Mouse (Mus musculus): ENCODE measurements at regions not wholly inside any gene's neighbourhood (a gene's known extent, or its start where the extent isn't known, plus 50 kb on each side); places are given as distances from the start of the nearest gene placed in this dataset.
A peak's percentile ranks its signal among the peaks of the same experiment; 100 is the strongest.

DNA sequence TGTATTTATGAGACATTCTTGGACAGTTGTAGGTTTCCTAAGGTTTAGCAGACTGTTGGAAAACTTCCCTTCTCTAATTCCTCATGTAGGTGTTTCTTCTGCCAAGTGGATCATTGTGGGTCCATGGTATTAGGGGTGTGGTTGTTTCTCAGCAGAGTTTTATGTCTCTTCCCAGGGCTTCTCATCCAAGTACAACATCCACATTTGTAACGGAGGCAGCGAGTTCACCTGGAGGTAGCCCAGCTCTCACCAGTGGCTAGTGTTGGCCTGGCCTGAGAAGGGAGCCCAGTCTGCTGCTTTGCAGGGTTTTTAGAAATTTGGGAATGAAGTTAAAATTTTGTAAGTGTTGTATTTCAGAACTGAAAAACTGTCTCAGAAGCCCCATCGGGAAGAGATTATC, 122.4 kb downstream of the Wnt5a start:
- DNase-seq: peak; percentile 20

DNA sequence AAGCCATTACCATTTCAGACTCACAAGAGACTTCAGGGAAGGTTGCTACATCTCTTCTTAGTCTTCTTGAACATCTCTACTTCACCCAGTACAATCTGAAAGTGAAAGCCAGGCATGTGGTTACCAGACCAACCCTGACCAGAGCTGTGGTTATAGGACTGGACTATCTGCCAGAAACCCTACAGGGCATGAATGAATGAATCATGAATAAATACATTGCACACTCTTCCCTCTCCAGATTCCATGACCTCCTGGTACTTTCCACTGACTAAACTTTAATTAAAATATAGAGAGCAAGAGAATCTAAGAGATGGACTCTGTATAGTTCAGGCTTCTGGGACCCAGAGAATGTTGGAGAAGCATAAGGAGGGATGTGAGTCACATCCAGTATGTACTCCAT, 130.6 kb downstream of the Wnt5a start:
- no peak for DNase-seq

DNA sequence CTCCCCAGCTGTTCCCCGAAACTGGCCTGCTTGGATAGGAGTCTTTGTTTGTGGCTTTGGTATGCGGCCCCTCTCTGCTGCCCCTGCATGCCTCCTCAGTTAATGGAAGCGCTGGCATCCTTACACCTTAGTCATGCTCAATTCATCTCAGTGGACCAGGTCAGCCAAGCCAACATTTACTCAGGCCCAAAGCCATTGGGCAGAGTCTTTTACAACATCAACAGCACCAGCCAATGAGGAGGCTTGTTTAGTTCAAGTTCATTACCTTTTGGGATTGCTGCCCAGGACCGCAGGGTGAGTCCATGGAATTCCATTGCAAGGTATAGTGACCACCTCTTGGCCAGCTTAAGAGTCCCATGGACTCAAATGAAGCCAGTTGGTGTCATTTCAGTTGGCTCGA, 134.5 kb downstream of the Wnt5a start:
- DNase-seq: no peak

DNA sequence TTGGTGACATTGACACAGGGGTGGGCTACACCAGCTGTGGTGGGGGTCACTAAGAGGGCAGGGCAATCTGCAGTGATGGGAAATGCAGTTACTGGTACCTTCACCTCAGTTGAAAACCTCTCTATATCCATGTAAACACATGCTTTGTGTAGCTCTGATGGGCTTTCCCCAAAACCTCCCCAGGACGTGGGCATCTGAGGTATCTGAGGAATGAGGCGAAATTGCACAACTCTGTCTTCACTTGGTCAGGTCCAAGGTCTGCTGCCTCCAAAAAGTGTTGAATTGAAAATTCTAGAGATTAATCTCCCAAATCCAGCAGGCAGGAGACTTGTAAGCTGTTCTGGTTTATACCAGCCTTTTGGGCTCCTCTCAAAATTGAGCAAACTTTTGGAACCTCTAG, 141.3 kb downstream of the Wnt5a start:
- DNase-seq: no peak

DNA sequence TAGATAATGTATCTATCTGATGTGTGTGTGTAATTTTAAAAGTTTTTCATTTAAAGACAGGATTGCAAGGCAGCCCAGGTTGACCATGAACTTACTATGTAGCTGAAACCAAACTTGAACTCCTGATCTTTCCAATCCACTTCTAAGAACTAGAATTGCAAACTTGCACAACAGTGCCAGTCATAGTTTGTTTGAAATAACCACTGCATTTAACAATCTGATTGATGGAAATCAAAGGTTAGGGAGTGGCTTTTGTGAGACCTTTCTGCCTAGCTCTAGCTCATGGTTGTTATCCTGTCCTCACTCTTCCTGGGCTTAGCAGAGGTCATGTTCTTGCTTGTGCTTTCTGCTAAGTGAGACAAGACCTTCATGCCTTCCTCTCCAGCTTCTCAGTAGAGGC, 144.9 kb downstream of the Wnt5a start:
- DNase-seq: no peak

DNA sequence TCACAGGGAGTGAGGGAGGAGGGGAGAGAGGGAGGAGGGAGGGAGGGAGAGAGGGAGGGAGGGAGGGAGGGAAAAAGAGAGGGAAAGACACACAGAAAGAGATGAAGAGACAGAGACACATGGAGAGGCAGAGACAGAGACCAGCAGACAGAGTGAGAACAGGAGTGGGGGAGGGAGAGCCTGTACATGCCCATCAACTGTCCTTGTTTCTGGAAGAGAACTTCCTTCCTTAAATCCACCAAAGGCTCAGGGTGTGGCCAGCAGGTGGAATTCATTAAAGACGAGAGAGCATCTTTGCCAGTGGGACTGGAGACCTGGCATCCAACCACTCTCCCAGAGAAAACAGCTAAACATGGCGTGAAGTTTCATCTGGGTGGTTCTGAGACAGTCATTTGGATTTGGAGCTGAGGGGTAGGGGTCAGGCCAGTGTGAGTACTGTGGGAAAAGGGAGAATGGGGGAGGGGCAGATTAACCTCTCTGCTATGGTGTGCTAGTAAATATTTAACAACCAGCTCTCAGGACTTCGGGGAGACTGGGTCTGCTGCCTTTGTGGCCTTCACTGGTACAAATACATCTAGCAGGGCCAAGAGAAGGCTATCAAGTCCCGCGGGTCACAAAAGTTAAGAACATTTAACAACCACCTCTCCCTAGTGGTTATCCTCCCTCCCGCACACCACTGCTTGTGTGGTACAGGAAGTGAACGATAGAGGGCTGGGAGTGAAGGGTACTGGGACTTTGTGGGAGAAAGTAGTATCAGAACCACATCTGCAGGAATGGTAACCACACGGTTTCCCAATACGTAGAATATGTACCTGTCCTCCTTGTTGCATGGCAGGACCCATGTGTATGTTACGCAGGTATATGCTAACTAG, 148.7 kb downstream of the Wnt5a start:
- DNase-seq: no peak

DNA sequence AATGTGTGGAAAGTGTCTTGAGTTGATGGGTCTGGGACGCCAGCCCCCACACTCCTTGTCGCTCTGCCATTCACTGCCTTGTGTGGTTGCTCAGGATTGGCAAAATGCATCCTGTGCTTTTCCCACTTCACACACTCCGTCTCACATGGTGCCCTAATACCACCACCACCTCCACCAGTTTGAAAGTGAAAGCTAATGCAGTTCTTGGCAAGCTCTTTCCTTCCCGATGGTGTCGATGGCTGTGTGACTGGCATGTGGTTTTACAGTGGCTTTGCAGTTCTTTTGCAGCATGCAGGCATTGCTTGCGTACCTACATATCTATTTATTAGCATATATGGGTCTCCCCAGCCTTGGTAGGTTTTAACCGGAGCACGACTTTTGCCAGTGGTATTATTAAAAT, 152.7 kb downstream of the Wnt5a start:
- DNase-seq: no peak

DNA sequence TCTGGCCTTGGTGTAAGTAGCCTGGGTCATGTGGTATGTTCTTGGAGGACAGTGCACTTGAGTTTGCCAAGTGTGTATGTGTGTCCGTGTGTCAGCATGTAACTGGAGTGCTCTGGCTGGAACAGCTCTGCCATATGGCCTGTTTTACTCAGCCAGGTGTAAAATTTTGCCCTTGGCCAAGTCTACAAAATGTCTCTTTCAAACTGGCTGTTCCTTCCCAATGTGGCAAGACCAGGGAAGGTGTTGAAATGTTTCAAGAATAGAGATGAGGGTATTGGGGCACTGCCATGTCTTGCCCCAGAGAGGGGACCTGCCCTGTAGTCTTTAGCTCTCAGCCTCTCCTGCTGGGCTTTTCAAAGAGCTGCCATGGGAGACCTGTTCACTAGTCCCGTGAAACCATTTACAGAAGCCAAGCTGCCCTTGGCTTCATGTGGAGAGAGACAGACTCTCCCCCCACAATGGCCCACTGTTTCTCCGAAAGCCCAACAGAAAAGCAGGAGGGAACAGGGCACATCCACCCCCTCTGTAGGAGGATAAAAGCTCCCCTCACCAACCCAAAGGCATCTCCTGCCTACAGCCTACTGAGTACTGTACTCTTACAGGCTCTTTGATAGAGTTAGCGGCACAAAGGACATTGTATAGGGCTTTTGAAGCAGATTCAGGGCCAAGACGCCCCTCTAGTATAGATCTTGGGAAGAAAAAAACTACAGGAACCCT, 156.5 kb downstream of the Wnt5a start:
- DNase-seq: no peak

DNA sequence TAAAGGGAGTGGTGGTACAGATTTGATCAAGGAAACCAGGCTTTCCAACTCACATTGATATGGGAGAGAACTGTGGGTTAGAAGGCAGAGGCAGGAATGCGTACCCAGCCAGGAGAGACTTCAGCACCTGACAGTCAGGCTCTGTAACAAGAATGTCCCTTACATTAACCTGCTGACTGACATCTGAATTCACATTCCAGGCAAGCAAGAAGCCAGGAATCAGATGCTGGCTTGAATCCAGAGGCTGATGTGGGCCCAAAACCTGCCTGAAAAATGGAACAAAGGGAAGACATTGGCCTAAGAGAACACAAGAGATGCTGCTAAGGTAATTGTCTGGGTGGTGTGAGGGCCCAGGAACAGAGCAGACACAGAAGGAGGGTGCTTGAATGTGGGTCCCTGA, 158.8 kb downstream of the Wnt5a start:
- no peak for DNase-seq

DNA sequence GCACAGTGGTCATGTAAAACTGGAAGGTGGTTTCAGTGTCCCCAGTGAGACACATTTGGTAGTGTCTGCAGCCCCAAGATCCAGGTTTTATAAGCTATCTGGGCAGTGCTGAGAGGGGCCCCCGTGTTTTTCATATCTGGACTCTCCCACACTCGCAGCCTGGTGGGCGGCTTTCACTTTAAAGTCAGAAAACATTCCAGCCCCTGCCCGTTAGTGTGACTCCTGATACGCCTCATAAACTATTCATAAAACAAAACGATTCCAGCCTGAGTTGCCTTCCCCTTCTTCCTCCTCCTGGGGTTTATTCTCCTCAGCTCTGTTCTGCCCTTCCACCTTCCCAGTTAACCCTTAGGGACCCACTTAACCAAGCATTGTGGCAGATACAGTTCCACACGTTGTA, 159.6 kb downstream of the Wnt5a start:
- DNase-seq: no peak

DNA sequence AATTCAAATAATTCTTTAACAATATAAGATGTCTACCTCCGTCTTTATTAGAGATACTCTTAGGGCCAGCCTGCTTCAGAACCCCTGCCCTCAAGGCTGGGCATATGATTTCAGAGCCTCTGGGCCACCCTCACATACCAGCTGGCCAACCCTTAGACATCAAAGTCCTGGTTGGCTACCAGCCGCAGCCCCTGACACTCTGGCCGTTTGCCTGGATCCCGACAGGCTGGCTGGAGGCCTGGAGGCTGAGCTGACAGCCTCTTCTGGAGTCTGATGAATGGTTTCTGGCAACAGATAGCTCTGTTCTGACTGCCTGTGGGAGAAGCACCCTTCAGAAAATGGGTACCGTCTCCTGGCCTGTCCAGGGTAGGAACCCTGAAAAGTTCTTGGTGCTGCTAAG, 170.9 kb downstream of the Wnt5a start:
- DNase-seq: peak; percentile 34

DNA sequence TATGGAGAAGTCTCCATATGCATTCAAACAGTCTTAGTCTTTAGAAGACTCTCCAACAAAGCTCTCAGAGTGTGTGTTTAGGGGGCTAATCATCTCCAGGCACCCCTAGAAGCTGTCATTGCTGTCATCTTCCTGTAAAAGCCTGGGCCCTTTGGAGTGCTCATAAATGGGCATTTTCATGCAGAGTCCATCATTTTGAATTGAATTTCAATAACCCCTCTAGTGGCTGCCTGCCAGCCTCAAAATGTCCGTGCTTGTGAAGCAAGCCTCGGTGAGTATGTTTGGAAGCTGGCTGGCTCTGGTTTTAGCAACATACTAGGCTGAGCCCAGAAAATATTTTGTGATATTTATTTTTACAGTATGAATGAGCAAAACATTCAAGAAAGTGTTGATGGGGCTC, 195.2 kb downstream of the Wnt5a start:
- no peak for DNase-seq

DNA sequence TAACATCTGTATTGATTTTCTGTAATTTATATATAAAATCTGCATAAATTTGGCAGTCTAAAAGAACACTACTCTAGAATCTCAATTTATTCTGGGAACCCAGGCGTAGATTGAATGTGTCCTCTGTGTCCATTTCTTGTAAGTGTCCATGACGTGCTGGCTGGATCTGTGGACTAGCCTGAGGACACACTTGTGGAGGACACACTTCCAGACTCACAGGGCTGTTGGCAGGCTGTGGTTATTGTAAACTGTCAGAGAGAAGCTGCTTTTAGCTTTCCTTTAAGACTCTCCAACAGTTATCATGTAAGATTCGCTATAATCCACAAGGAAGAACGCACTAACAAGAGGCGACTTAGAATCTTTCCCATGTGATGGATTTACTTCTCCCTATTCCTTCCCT, 200.2 kb downstream of the Wnt5a start:
- DNase-seq: no peak

DNA sequence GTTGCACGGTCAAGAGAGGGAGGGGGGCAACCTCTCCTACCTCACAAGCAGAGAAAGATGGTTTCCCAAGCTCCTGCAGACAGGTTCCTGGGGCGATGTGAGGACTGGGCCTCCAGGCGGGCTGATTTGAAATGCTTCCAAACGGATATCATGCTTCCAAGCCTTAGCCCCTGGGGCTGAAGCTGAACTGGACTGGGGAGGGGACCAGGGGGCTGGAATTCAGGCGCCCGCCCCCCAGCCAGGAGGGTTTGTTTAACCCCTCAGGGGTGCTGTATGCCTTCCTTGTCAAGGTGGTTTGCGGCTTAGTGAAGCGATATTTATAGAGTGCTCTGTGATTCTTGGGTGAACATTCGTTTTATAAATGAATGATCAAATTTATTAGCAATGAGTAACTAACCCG, 210.0 kb downstream of the Wnt5a start:
- no peak for DNase-seq

DNA sequence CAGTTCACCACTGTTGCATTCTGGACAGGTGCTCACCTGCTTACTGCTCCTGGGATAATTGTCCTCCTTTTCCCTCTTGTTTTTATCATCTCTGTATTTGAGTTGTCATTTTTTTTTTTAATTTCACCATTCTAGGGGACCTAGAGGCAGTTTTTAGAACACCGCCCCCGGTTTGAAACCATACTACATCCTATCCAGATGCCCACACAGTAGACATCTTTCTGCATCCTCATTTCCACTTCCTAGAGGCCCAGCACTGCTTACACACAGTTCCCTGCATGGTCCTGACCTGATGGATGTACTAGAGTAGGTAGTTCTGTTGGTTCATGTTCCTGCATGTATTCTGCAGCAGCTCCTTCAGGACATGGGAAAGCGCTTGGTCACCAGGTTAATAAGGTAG, 216.0 kb downstream of the Wnt5a start:
- DNase-seq: no peak

DNA sequence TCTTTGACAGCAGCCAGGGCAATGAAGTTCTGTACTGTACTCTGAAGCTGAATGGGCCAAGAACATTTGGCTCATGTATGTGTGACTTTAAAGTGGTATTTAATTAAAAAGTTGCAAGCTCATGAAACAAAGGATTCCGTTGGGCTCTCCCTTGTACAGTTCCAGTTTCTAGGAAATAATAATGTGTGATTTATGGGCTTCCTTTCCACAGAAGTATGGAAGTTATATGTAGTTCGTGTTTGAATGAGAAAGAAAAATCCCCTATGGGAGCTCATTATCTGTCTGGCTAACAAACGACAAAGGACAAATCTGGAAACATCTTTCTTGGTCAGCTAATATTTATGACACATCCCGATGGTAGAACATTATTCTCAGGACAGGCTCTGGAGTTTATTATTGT, 221.1 kb downstream of the Wnt5a start:
- no peak for DNase-seq

DNA sequence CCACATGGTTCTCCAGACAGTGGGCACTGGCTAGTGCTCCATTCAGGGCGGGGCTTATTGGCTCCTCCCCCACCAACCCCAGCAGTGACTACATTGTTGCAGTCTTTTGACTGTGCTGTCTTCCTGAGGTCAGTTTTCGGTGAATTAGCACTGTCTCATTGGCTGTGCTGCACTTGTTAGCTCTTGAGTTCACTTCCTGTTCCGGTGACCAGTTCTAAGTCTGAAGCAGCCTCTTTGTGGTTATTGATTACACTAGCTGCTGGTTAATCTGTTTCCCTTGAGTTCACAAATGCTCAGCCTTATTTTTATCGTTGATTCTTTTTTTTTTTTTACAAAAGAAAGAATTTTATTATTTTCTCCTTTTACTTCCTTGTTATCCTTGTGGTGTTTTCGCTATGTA, 228.9 kb downstream of the Wnt5a start:
- no peak for DNase-seq

DNA sequence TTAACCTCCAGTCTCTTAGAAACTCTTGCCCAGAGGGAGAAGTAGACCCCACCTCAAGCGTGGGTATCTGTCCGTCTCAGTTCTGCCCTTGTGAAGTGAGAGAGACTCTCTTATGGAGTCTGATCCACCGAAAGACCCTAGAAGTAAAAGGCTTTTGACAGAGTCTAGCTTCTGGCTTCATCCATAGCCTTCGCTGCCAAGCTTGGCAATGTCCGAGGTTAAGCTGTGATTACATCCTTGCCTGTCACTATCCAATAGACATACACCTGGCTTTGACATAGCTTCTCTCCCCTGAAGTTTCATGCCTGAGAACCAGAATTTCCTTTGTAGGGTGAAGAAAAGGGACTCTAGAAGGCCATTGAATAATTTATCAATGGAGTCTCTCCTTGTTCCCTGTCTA, 230.9 kb downstream of the Wnt5a start:
- DNase-seq: no peak

DNA sequence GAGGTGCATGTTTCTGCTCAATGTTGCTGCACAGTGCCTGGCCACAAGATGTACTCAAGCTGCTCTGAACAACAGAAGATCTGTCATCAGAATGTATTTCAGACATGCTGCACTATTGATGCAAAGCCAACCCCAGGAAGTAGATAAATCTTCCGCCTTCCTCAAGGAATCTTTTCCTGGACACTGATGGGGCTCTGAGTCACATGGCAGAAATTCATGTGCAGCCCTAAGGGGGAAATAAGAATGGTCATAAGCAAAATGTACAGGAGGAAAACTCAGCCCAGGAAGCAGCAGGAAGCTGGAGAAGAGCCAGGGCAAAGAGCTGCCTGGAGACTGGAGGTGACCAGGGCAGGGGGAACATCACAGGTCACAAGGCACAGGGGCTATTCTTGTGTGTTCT, 235.5 kb downstream of the Wnt5a start:
- no peak for DNase-seq

DNA sequence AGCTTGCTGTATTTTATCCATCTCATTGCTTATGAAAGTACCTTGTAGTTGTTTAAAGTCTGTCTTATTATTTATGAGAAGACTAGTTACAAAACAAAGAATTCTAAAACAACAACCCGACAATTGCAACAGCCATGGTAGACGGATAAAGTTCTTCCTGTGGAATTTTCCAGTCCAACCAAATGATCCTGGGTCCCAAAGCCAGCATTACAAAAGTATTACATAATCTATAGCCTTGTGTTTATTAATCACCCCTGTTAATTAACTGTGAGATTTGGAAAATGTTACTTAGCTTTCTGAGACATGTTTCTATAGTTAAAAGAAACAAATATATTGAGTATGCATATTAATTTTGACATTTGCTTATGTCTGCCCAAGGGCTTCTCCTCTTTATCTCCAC, 236.9 kb downstream of the Wnt5a start:
- DNase-seq: no peak

DNA sequence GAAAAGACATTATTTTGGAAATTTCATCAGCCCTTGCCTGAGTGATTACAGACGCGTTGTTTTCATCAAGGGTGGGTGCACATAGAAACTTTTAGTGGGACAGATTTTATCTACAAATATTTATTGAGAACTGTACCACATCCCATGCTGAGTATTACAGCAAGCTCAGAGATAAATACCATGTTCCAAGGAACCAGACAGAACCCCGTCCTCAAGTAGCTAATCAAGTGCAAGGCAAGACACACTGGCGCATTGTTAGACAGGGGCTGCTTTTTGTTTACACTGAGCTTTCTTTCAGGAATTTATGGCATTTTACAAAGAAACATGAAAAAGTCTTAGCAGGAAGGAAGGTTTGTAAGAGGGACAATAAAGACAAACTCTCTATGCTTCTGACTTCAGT, 239.1 kb downstream of the Wnt5a start:
- DNase-seq: no peak

DNA sequence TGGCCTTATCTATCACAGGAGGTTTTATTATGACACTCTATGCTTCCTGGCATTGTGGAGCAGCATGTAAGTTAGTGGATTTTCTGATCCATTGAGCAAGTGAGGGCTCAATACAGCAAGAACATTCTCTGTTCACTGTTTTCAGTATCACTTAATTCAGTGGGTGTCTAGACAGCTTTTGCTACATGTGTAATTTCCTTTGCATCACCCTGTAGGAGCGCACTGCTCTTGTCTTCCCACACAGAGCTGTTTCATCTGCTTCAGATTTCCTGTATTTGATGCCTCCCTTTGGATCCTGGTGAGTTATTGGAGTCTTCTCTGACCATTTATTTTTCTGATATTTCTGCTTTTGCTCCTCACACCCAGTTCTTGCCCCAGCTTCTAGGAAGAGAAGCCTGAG, 245.8 kb downstream of the Wnt5a start:
- no peak for DNase-seq

DNA sequence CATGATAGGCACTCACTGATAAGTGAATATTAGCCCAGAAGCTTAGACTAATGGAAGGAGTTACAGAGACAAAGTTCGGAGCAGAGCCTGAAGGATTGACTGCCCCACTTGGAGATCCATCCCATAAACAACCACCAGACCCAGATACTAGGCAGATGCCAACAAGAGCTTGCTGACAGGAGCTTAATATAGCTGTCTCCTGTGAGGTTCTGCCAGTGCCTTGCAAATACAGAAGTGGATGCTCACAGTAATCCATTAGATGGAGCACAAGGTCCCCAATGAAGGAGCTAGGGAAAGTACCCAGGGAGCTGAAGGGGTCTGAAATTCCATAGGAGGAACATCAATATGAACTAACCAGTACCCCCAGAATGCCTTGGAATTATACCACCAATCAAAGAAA, 252.8 kb upstream of the Lrtm1 start:
- DNase-seq: no peak

DNA sequence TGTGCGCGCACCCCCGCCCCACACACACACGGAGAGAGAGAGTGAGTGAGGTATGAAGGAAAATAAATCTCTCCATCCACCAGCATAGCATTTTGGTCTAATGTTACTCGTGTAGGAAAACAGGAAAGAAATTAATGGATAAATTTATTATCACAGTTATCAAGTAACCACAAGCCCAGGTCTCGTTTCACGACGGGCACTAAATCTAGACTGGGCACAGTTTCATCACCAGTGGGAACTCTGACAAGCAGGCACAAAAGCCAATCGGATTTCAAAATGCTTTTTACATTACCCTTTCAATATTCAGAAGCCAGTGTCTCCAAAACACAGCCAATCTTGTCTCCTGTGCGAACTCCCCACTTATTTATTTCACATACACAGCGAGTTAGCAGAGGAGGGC, 244.9 kb upstream of the Lrtm1 start:
- no peak for DNase-seq
